Mouse (Mus musculus): ENCODE data around the gene Cpm. TPM values are rescaled to one million over a fixed set of nuclear protein-coding genes. Genes with fewer than 3 reads are reported as not detected.
A peak's percentile ranks its signal among the peaks of the same experiment; 100 is the strongest.

Cpm gene
- 21.8 and 28.9 TPM in 2 replicates for polyA plus RNA-seq (2014; fragmentation: Nextera tagmentation; extraction: Ambion mirVana)

- peaks cover 12% of the 10 kb centered on the region; the same call in 1 of the 2 replicates for H3K27me3 ChIP-seq (ENCODE audit: control insufficient read depth, insufficient read depth, low read length)
- WGBS: under 1% methylated on average over 70 of the region's 73 CpGs
- peak within 1 kb of the TSS; percentile 65 for H3K4me3 ChIP-seq (ENCODE audit: low read length)
- no peaks in the 10 kb centered on the region for H3K9me3 ChIP-seq (ENCODE audit: control insufficient read depth, low read length)
- no peak within 1 kb of the TSS for H3K27ac ChIP-seq (ENCODE audit: low read depth, low read length)
- no peaks in the 10 kb centered on the region for H3K36me3 ChIP-seq (ENCODE audit: control insufficient read depth, insufficient read depth, low read length)
- peak within 1 kb of the TSS; percentile 63 for H3K9ac ChIP-seq (ENCODE audit: low read depth, low read length)
- H3K4me1 ChIP-seq (ENCODE audit: control insufficient read depth, insufficient read depth, low read length): peaks cover 13% of the 10 kb centered on the region; the same call in 1 of the 2 replicates
- peak within 1 kb of the TSS; percentile 93 for H3K4me2 ChIP-seq (replicated peaks; ENCODE audit: low read depth, low read length)
- ATAC-seq (ENCODE audit: low FRiP score, low TSS enrichment): peak; percentile 96
These were observed at the start of gene Cpm for GRCm38 (mm10) chr10:117629169-117629971. TSS of gene Cpm (plus strand) at chr10:117629500.

DNA sequence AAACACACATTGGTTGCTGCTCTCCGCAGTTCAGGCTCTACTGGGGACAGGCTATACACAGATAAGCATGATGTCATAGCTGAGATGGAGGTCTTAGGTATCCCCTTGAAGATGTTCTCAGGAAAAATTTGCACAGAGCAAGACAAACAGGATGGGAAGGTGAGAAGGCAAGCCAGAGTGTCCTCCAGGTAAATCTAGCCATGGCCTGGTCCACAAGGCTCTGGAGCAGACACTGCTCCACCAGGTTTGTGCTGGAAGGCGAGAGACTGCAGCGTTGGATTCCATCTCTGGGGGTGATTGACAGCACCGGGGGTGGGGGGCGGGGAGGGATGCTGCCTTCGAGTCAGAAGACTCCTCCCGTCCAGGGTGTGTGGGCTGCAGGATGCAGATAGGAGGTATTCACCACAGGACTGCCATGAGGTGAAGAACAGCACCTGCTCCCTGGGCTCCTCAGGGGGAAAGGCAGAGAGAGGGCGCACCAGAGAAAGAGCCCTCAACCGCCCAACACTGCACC lies 49.5 kb upstream of the Cpm start:
- H3K9ac ChIP-seq (ENCODE audit: low read depth, low read length): no peak overlapping the region
- 0 out of 2 replicates have a peak, but pooled peaks cover 3% of the 10 kb centered on the region for H3K4me1 ChIP-seq (ENCODE audit: control insufficient read depth, insufficient read depth, low read length)
- H3K9me3 ChIP-seq (ENCODE audit: control insufficient read depth, low read length): no peaks in the 10 kb centered on the region
- WGBS: 63% methylated on average over 9 of the region's 9 CpGs
- no peak for ATAC-seq (ENCODE audit: low FRiP score, low TSS enrichment)
- no peaks in the 10 kb centered on the region for H3K36me3 ChIP-seq (ENCODE audit: control insufficient read depth, insufficient read depth, low read length)
- H3K4me2 ChIP-seq (replicated peaks; ENCODE audit: low read depth, low read length): no peak overlapping the region
- H3K4me3 ChIP-seq (ENCODE audit: low read length): no peak overlapping the region
- H3K27me3 ChIP-seq (ENCODE audit: control insufficient read depth, insufficient read depth, low read length): no peaks in the 10 kb centered on the region
- H3K27ac ChIP-seq (ENCODE audit: low read depth, low read length): no peak overlapping the region

DNA sequence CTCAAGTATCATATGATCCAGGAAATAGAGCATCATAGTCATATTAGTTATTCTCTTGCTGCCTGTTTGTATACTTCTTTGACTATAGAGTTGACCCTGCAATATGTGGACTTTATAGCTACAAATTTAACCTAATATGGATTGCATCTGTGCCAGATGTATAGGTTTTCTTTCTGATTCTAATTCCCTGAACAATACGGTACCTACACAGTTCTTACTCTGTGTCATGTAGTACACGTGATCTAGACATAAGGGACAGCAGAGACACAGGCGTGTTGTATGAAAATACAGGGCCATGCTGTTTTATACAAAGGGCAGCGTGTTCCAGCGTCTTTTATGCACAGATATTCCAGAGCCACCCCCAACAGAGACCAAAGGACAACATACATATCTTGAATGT lies 48.9 kb upstream of the Cpm start:
- Histone ChIP-seq H3K4me3 (ENCODE audit: low read length) (no peak overlapping the region), H3K9me3 (ENCODE audit: control insufficient read depth, low read length) (no peaks in the 10 kb centered on the region), H3K9ac (ENCODE audit: low read depth, low read length) (no peak overlapping the region), H3K4me1 (ENCODE audit: control insufficient read depth, insufficient read depth, low read length) (0 out of 2 replicates have a peak, but pooled peaks cover 3% of the 10 kb centered on the region), H3K36me3 (ENCODE audit: control insufficient read depth, insufficient read depth, low read length) (no peaks in the 10 kb centered on the region), H3K27ac (ENCODE audit: low read depth, low read length) (no peak overlapping the region), H3K27me3 (ENCODE audit: control insufficient read depth, insufficient read depth, low read length) (no peaks in the 10 kb centered on the region), H3K4me2 (replicated peaks; ENCODE audit: low read depth, low read length) (no peak overlapping the region)
- WGBS: 90% methylated on average over 5 of the region's 5 CpGs
- no peak for ATAC-seq (ENCODE audit: low FRiP score, low TSS enrichment)

- H3K9me3 ChIP-seq (ENCODE audit: control insufficient read depth, low read length): no peaks in the 10 kb centered on the region
- 87% methylated on average over 11 of the region's 11 CpGs for WGBS
- no peaks in the 10 kb centered on the region for H3K36me3 ChIP-seq (ENCODE audit: control insufficient read depth, insufficient read depth, low read length)
- H3K4me1 ChIP-seq (ENCODE audit: control insufficient read depth, insufficient read depth, low read length): 0 out of 2 replicates have a peak, but pooled peaks cover 3% of the 10 kb centered on the region
- no peak overlapping the region for H3K9ac ChIP-seq (ENCODE audit: low read depth, low read length)
- H3K27me3 ChIP-seq (ENCODE audit: control insufficient read depth, insufficient read depth, low read length): no peaks in the 10 kb centered on the region
- H3K4me3 ChIP-seq (ENCODE audit: low read length): no peak overlapping the region
- no peak overlapping the region for H3K27ac ChIP-seq (ENCODE audit: low read depth, low read length)
- no peak for ATAC-seq (ENCODE audit: low FRiP score, low TSS enrichment)
- H3K4me2 ChIP-seq (replicated peaks; ENCODE audit: low read depth, low read length): no peak overlapping the region
These were observed 48.1 kb upstream of the Cpm start for GRCm38 (mm10) chr10:117581007-117581752.

- Histone ChIP-seq H3K4me1 (ENCODE audit: control insufficient read depth, insufficient read depth, low read length) (0 out of 2 replicates have a peak, but pooled peaks cover 3% of the 10 kb centered on the region), H3K9ac (ENCODE audit: low read depth, low read length) (no peak overlapping the region), H3K4me3 (ENCODE audit: low read length) (no peak overlapping the region), H3K27me3 (ENCODE audit: control insufficient read depth, insufficient read depth, low read length) (no peaks in the 10 kb centered on the region), H3K9me3 (ENCODE audit: control insufficient read depth, low read length) (no peaks in the 10 kb centered on the region), H3K27ac (ENCODE audit: low read depth, low read length) (no peak overlapping the region), H3K4me2 (replicated peaks; ENCODE audit: low read depth, low read length) (no peak overlapping the region), H3K36me3 (ENCODE audit: control insufficient read depth, insufficient read depth, low read length) (no peaks in the 10 kb centered on the region)
- 85% methylated on average over 3 of the region's 3 CpGs for WGBS
- no peak for ATAC-seq (ENCODE audit: low FRiP score, low TSS enrichment)
These were observed 47.6 kb upstream of the Cpm start for GRCm38 (mm10) chr10:117581753-117582062.

GRCm38 (mm10) chr10:117583155-117584061 lies 45.9 kb upstream of the Cpm start:
- WGBS: 44% methylated on average over 14 of the region's 14 CpGs
- ATAC-seq (ENCODE audit: low FRiP score, low TSS enrichment): no peak
- no peaks in the 10 kb centered on the region for H3K27me3 ChIP-seq (ENCODE audit: control insufficient read depth, insufficient read depth, low read length)
- 0 out of 2 replicates have a peak, but pooled peaks cover 3% of the 10 kb centered on the region for H3K4me1 ChIP-seq (ENCODE audit: control insufficient read depth, insufficient read depth, low read length)
- no peak overlapping the region for H3K4me3 ChIP-seq (ENCODE audit: low read length)
- no peak overlapping the region for H3K27ac ChIP-seq (ENCODE audit: low read depth, low read length)
- no peaks in the 10 kb centered on the region for H3K9me3 ChIP-seq (ENCODE audit: control insufficient read depth, low read length)
- H3K9ac ChIP-seq (ENCODE audit: low read depth, low read length): no peak overlapping the region
- H3K4me2 ChIP-seq (replicated peaks; ENCODE audit: low read depth, low read length): no peak overlapping the region
- H3K36me3 ChIP-seq (ENCODE audit: control insufficient read depth, insufficient read depth, low read length): no peaks in the 10 kb centered on the region

DNA sequence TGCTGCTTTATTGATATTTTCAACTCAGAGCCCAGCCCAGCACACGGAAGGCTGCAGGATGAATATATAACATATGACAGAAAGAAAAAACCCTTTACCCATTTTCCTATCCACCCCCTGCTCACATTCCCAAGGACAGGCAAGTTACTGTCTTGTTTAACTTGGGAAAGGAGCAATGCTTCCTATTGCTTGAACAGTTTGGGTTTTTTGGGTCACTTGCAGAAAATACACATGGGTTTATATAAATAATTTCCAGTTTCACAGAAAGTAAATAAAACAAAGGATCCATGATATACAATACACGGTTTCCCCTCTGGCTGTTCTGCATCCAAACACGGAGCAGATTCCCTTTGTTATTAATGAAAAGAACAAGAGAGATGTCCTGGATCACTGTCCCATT lies 45.2 kb upstream of the Cpm start:
- Histone ChIP-seq H3K4me3 (ENCODE audit: low read length) (no peak overlapping the region), H3K27ac (ENCODE audit: low read depth, low read length) (no peak overlapping the region), H3K27me3 (ENCODE audit: control insufficient read depth, insufficient read depth, low read length) (no peaks in the 10 kb centered on the region), H3K9me3 (ENCODE audit: control insufficient read depth, low read length) (no peaks in the 10 kb centered on the region), H3K4me2 (replicated peaks; ENCODE audit: low read depth, low read length) (no peak overlapping the region), H3K36me3 (ENCODE audit: control insufficient read depth, insufficient read depth, low read length) (no peaks in the 10 kb centered on the region), H3K4me1 (ENCODE audit: control insufficient read depth, insufficient read depth, low read length) (0 out of 2 replicates have a peak, but pooled peaks cover 3% of the 10 kb centered on the region), H3K9ac (ENCODE audit: low read depth, low read length) (no peak overlapping the region)
- ATAC-seq (ENCODE audit: low FRiP score, low TSS enrichment): no peak
- 48% methylated on average over 3 of the region's 3 CpGs for WGBS

Data from kidney, embryonic 14.5 days (tissue).